Mouse (Mus musculus) midbrain, embryonic 11.5 days (tissue): ENCODE measurements at regions not wholly inside any gene's neighbourhood (a gene's known extent, or its start where the extent isn't known, plus 50 kb on each side); places are given as distances from the start of the nearest gene placed in this dataset.
A peak's percentile ranks its signal among the peaks of the same experiment; 100 is the strongest.

Source experiments
- ATAC-seq: fragments of 200-750 bp; cut with Nextera tagmentation; 2 replicates; pipeline ENCODE4 v1.8.0; 2017; ENCODE audit warnings: moderate TSS enrichment, moderate library complexity; ENCODE audit not compliant: low FRiP score
- DNase-seq: peaks from one replicate; pipeline ENCODE4 v3.0.0; 2015; ENCODE audit warnings: low spot score; ENCODE audit errors: missing footprints
- H3K27ac ChIP-seq: fragments of 300-500 bp; sonication (generic); 2 replicates; pipeline ENCODE4 v1.5.1; 2014; ENCODE audit warnings: low read depth, low read length
- H3K27me3 ChIP-seq: fragments of 300-500 bp; sonication (generic); 2 replicates; pipeline ENCODE4 v1.6.1; 2014; ENCODE audit warnings: mild to moderate bottlenecking, low read length, moderate library complexity, mixed read lengths; ENCODE audit not compliant: control insufficient read depth, insufficient read depth
- H3K36me3 ChIP-seq: fragments of 300-500 bp; sonication (generic); 2 replicates; pipeline ENCODE4 v1.6.1; 2014; ENCODE audit warnings: mild to moderate bottlenecking, low read length, moderate library complexity, mixed read lengths; ENCODE audit not compliant: control insufficient read depth, insufficient read depth
- H3K4me1 ChIP-seq: fragments of 300-500 bp; sonication (generic); 2 replicates; pipeline ENCODE4 v1.6.1; 2014; ENCODE audit warnings: low read length; ENCODE audit not compliant: control insufficient read depth, insufficient read depth
- H3K4me2 ChIP-seq: fragments of 300-500 bp; sonication (generic); 2 replicates; pipeline ENCODE4 v1.6.1; 2014; ENCODE audit warnings: mild to moderate bottlenecking, moderate library complexity
- H3K4me3 ChIP-seq: fragments of 300-500 bp; sonication (generic); 2 replicates; pipeline ENCODE4 v1.5.1; 2014; ENCODE audit warnings: low read depth, low read length
- H3K9ac ChIP-seq: fragments of 300-500 bp; sonication (generic); 2 replicates; pipeline ENCODE4 v1.6.1; 2014; ENCODE audit warnings: low read length
- H3K9me3 ChIP-seq: fragments of 300-500 bp; sonication (generic); 2 replicates; pipeline ENCODE4 v1.6.1; 2016; ENCODE audit warnings: low read length; ENCODE audit not compliant: control insufficient read depth
- WGBS: fragments of 180-500 bp; shearing (Covaris S2); extraction: QIAGEN DNeasy Blood & Tissue Kit; methylation state at CpG from one replicate; pipeline ENCODE4 v1.1.7; 2014; 5-methylcytosine and 5-hydroxymethylcytosine counted together

GRCm38 (mm10) chr16:12359116-12359515 is 375.2 kb downstream of the Shisa9 start:
- no peak overlapping the region for H3K4me2 ChIP-seq
- H3K9ac ChIP-seq, result no peak overlapping the region
- H3K4me3 ChIP-seq, result no peak overlapping the region
- peak; percentile 83 for DNase-seq
- no peaks in the 10 kb centered on the region for H3K27me3 ChIP-seq
- no peaks in the 10 kb centered on the region for H3K36me3 ChIP-seq
- H3K4me1 ChIP-seq, result no peaks in the 10 kb centered on the region
- 42% methylated on average over 5 of the region's 5 CpGs for WGBS
- H3K9me3 ChIP-seq, result no peaks in the 10 kb centered on the region
- H3K27ac ChIP-seq, result no peak overlapping the region
- no peak for ATAC-seq

DNA sequence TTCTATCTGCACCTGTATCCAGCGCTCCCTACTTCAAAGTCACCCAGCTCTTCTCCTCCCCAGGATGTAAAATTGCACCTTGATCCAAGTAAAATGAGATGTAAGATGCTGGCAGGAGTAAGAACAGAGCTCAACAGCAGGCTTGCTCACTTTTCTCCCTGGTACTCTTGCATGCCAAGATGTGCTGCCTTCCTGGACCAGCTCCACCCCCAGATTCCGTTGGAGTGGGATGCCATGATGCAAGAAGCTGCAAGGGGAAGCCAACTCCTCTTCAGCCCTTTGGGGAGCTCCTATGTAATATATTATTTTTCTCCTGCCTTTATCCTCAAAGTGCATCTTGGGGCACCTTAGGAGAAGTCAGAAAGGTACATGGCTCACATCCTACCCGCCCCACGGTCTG is 405.6 kb downstream of the Shisa9 start:
- H3K4me3 ChIP-seq, result no peak overlapping the region

DNA sequence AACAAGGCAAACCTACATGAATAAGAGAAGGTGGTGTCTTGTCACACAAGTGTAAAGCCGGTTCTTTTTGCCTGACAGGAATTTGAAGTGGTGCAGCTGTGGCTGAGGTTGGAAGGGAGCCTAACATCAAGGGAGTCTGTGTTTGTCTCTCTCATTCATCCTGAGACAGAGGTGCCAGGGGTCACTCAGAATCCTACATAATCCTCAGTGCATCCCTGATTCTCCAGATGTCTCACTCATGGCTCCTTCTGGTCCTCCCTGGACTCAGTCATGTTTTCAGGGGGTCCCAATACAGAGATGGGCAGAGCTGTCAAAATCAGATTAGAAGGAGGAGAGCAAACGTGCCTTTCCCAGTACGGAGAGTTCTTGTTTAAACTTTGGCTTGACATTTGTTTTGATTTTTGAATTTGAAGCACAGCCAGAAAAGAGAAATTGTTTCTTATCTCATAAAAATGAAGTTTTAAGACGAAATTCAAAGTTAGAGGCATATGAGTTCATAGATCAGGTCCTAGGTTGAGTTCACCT is 451.8 kb downstream of the Shisa9 start:
- WGBS, result 59% methylated on average over 4 of the region's 4 CpGs
- DNase-seq (no peak), ATAC-seq (no peak)
- Histone ChIP-seq H3K4me3 (no peak overlapping the region), H3K9me3 (no peaks in the 10 kb centered on the region), H3K9ac (no peak overlapping the region), H3K4me2 (no peak overlapping the region), H3K36me3 (no peaks in the 10 kb centered on the region), H3K27me3 (no peaks in the 10 kb centered on the region), H3K27ac (no peak overlapping the region), H3K4me1 (no peaks in the 10 kb centered on the region)

More for the DNA sequence above, 405.6 kb downstream of the Shisa9 start:
- Histone ChIP-seq H3K27ac (no peak overlapping the region), H3K9ac (no peak overlapping the region), H3K36me3 (no peaks in the 10 kb centered on the region), H3K27me3 (no peaks in the 10 kb centered on the region), H3K4me2 (no peak overlapping the region), H3K9me3 (no peaks in the 10 kb centered on the region), H3K4me1 (no peaks in the 10 kb centered on the region)
- 83% methylated on average over 4 of the region's 4 CpGs for WGBS
- ATAC-seq, result no peak
- no peak for DNase-seq

DNA sequence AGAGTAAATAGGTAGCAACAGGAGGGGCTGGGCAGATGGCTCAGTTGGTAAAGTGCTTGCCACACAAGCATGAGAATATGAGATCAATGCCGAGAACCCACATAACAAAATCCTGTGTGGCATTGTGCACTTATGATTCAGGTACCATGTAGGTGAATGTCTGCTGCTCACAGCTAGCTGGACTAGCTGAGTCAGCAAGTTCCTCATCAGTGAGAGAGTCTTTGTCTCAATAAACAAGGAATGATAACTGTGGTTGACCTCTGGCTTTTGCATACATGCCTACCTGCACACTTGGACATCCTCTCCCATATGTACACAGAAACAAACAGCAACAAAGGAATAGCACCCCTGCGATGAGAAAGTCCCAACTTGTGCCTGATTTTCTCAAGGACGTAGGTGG is 454.7 kb downstream of the Shisa9 start:
- H3K4me1 ChIP-seq, result no peaks in the 10 kb centered on the region
- no peaks in the 10 kb centered on the region for H3K9me3 ChIP-seq
- no peak overlapping the region for H3K9ac ChIP-seq
- DNase-seq, result no peak
- no peak overlapping the region for H3K4me3 ChIP-seq
- 89% methylated on average over 3 of the region's 3 CpGs for WGBS
- no peak for ATAC-seq
- no peaks in the 10 kb centered on the region for H3K27me3 ChIP-seq
- H3K36me3 ChIP-seq, result no peaks in the 10 kb centered on the region
- H3K4me2 ChIP-seq, result no peak overlapping the region
- H3K27ac ChIP-seq, result no peak overlapping the region

GRCm38 (mm10) chr16:12454791-12455190 is 470.9 kb downstream of the Shisa9 start:
- no peak overlapping the region for H3K4me2 ChIP-seq
- WGBS, result 86% methylated on average over 4 of the region's 4 CpGs
- H3K27ac ChIP-seq, result no peak overlapping the region
- ATAC-seq, result no peak
- no peak overlapping the region for H3K4me3 ChIP-seq
- no peaks in the 10 kb centered on the region for H3K9me3 ChIP-seq
- H3K4me1 ChIP-seq, result no peaks in the 10 kb centered on the region
- no peak for DNase-seq
- H3K27me3 ChIP-seq, result no peaks in the 10 kb centered on the region
- H3K36me3 ChIP-seq, result no peaks in the 10 kb centered on the region
- H3K9ac ChIP-seq, result no peak overlapping the region
